8 mouse cellular contexts compared by ENCODE assay signal in genomic region chr11:62005241-62005910, GRCm38 (mm10). TPM values are rescaled to one million over a fixed set of nuclear protein-coding genes. Genes with fewer than 3 reads are reported as not detected.
DNase-seq lines count a peak whose midpoint lies in the region; ATAC-seq and TF ChIP-seq lines count a peak whose summit lies in the region.

No protein-coding gene starts in this region.

- peak overlapping the region; percentile 79 for H3K4me2 ChIP-seq in myocyte (ENCODE audit: low read depth)

- H3K27ac ChIP-seq in limb, embryonic 10.5 days, result peak overlapping the region; percentile 21; the same call in 1 of the 2 replicates

- peak; percentile 18 to 73 for DNase-seq in adrenal gland, adult (ENCODE audit: inconsistent age in 2 of 2, low spot score in 1 of 2)
- DNase-seq in adrenal gland, postnatal 4 days (ENCODE audit: low spot score in 2 of 2), result no peak
- peak; percentile 7 for DNase-seq in ovary, adult 18-20 months (ENCODE audit: low spot score)
- DNase-seq in ovary, postnatal 10 days (ENCODE audit: low spot score), result no peak
- DNase-seq in limb, embryonic 10.5 days (ENCODE audit: low spot score), result no peak
- DNase-seq in layer of hippocampus, postnatal 36 days, result no peak

- TF ChIP-seq POLR2A in myocyte (IDR thresholded peaks at IDR 0.05; ENCODE audit: insufficient read length, low read depth), result peak; percentile 36

- no peaks in the 10 kb centered on the region for H3K27me3 ChIP-seq in limb, embryonic 10.5 days (ENCODE audit: low read depth, poor library complexity, severe bottlenecking)
- H3K27me3 ChIP-seq in myocyte (ENCODE audit: control insufficient read depth, insufficient read depth, insufficient read length), result no peaks in the 10 kb centered on the region

- H3K4me3 ChIP-seq in limb, embryonic 10.5 days, result no peak overlapping the region
- peak overlapping the region; percentile 1 for H3K4me3 ChIP-seq in myocyte

- peak; percentile 83 for ATAC-seq in granulocyte monocyte progenitor cell, adult 5-6 weeks (replicated peaks; ENCODE audit: poor library complexity, severe bottlenecking)

- H3K9me3 ChIP-seq in limb, embryonic 10.5 days (replicated peaks), result no peaks in the 10 kb centered on the region

- H3K79me2 ChIP-seq in myocyte (ENCODE audit: control insufficient read depth, insufficient read depth), result no peaks in the 10 kb centered on the region

- no peaks in the 10 kb centered on the region for H3K36me3 ChIP-seq in limb, embryonic 10.5 days
- H3K36me3 ChIP-seq in myocyte (ENCODE audit: control insufficient read depth, insufficient read depth), result no peaks in the 10 kb centered on the region

- 63% methylated on average over 14 of the region's 14 CpGs for WGBS in limb, embryonic 10.5 days

- H3K4me1 ChIP-seq in limb, embryonic 10.5 days, result peaks cover 8% of the 10 kb centered on the region

- no peak overlapping the region for H3ac ChIP-seq in myocyte (ENCODE audit: control insufficient read depth, insufficient read length)

TF ChIP-seq in myocyte, 11 proteins besides CTCF, POLR2A, EP300 and RAD21:
- TF ChIP-seq MYOG (IDR thresholded peaks at IDR 0.05; ENCODE audit: control insufficient read depth in 1 of 3, insufficient read depth in 1 of 3, insufficient read length in 2 of 3, low read depth in 2 of 3) (peak in 1 of 3 experiments; percentile 23), MYOD1 (IDR thresholded peaks at IDR 0.05; ENCODE audit: control insufficient read depth in 1 of 3, insufficient read length in 2 of 3, low read depth in 2 of 3) (peak in 1 of 3 experiments; percentile 10), CEBPB (IDR thresholded peaks at IDR 0.05; ENCODE audit: insufficient read depth, poor library complexity, severe bottlenecking) (no peak), USF1 (IDR thresholded peaks at IDR 0.05; ENCODE audit: low read depth) (no peak), POLR2AphosphoS2 (IDR thresholded peaks at IDR 0.05; ENCODE audit: insufficient read length, low read depth) (no peak), TCF12 (IDR thresholded peaks at IDR 0.05; ENCODE audit: insufficient read depth, poor library complexity, severe bottlenecking) (no peak)
TF ChIP-seq in myocyte: peak in this region for 2.

RNA-seq across cellular contexts. Expression of gene Specc1, which starts 48.8 kb away (rescaled TPM):
- 10 to 100 TPM; 16.3 to 22.4 TPM for total RNA-seq in adrenal gland, postnatal 4 days (2021)
- 14.4 and 16.0 TPM in 2 replicates for total RNA-seq in granulocyte monocyte progenitor cell, adult 5-6 weeks (2014; fragmentation: Nextera tagmentation)
- total RNA-seq in granulocyte monocyte progenitor cell, adult 5-6 weeks (2017), result 21.6 and 26.0 TPM in 2 replicates
- polyA plus RNA-seq in limb, embryonic 10.5 days (2016; fragmentation: Nextera tagmentation; extraction: Ambion mirVana), result 11.7 and 16.5 TPM in 2 replicates
- 27.7 TPM for polyA plus RNA-seq in myocyte (2012; fragmentation: generic; extraction: Trizol)
- total RNA-seq in layer of hippocampus, postnatal 36 days (2021), result 100 to 1,000 TPM in 1 of 2 experiments, 10 to 100 TPM in 1; 95.3 to 103 TPM

Comparison
In these comparisons a context has a peak if more than half of its experiments do, and no peak if none do; other contexts are left out.
1. DNase-seq: peak in adrenal gland, adult (2 of 2) and ovary, adult 18-20 months (single experiment); none in adrenal gland, postnatal 4 days (0 of 2), ovary, postnatal 10 days (single experiment), limb, embryonic 10.5 days (single experiment) and layer of hippocampus, postnatal 36 days (0 of 2).